Mouse (Mus musculus): ENCODE results near the gene Nr2c2. TPM values are rescaled to one million over a fixed set of nuclear protein-coding genes. Genes with fewer than 3 reads are reported as not detected.
A peak's percentile ranks its signal among the peaks of the same experiment; 100 is the strongest.
"Not testable (repeated sequence)": the region's sequence is repeated elsewhere in the genome, so short reads cannot be mapped to it uniquely, and the experiment has no call there.

The Nr2c2 gene
- polyA plus RNA-seq, 1 experiment from 2014 or later, result 25.8 TPM

GRCm38 (mm10) chr6:92071121-92071839, 19.9 kb upstream of the Nr2c2 start:
- no peak overlapping the region for H3K4me3 ChIP-seq (replicated peaks; ENCODE audit: low read length)
- WGBS, result 48% methylated on average over 15 of the region's 15 CpGs
- no peak for ATAC-seq
- no peaks in the 10 kb centered on the region for H3K36me3 ChIP-seq (ENCODE audit: control insufficient read depth, insufficient read depth)
- no peaks in the 10 kb centered on the region for H3K9me3 ChIP-seq (ENCODE audit: control insufficient read depth, low read length)
- no peak overlapping the region for H3K4me2 ChIP-seq (ENCODE audit: low read length)
- H3K27ac ChIP-seq (ENCODE audit: low read length), result no peak overlapping the region
- no peak overlapping the region for H3K9ac ChIP-seq (replicated peaks; ENCODE audit: low read depth, low read length)
- H3K27me3 ChIP-seq (replicated peaks; ENCODE audit: control insufficient read depth, insufficient read depth, low read length), result no peaks in the 10 kb centered on the region
- no peaks in the 10 kb centered on the region; the same call in 1 of the 2 replicates for H3K4me1 ChIP-seq (replicated peaks; ENCODE audit: control insufficient read depth, insufficient read depth, low read length)

- H3K4me1 ChIP-seq (replicated peaks; ENCODE audit: control insufficient read depth, insufficient read depth, low read length), result no peaks in the 10 kb centered on the region
- 81% methylated on average over 2 of the region's 2 CpGs for WGBS
- no peaks in the 10 kb centered on the region for H3K36me3 ChIP-seq (ENCODE audit: control insufficient read depth, insufficient read depth)
- no peak overlapping the region for H3K9ac ChIP-seq (replicated peaks; ENCODE audit: low read depth, low read length)
- H3K4me3 ChIP-seq (replicated peaks; ENCODE audit: low read length), result no peak overlapping the region
- H3K4me2 ChIP-seq (ENCODE audit: low read length), result no peak overlapping the region
- H3K27me3 ChIP-seq (replicated peaks; ENCODE audit: control insufficient read depth, insufficient read depth, low read length), result no peaks in the 10 kb centered on the region
- H3K9me3 ChIP-seq (ENCODE audit: control insufficient read depth, low read length), result no peaks in the 10 kb centered on the region
- ATAC-seq, result no peak
- no peak overlapping the region for H3K27ac ChIP-seq (ENCODE audit: low read length)
Observed at GRCm38 (mm10) chr6:92080730-92081129, 10.5 kb upstream of the Nr2c2 start.

GRCm38 (mm10) chr6:92082756-92083155, 8.4 kb upstream of the Nr2c2 start:
- H3K9me3 ChIP-seq (ENCODE audit: control insufficient read depth, low read length), result no peaks in the 10 kb centered on the region
- no peaks in the 10 kb centered on the region for H3K27me3 ChIP-seq (replicated peaks; ENCODE audit: control insufficient read depth, insufficient read depth, low read length)
- 83% methylated on average over 4 of the region's 4 CpGs for WGBS
- no peaks in the 10 kb centered on the region for H3K4me1 ChIP-seq (replicated peaks; ENCODE audit: control insufficient read depth, insufficient read depth, low read length)
- H3K27ac ChIP-seq (ENCODE audit: low read length), result no peak overlapping the region
- H3K9ac ChIP-seq (replicated peaks; ENCODE audit: low read depth, low read length), result no peak overlapping the region
- ATAC-seq, result no peak
- H3K4me2 ChIP-seq (ENCODE audit: low read length), result no peak overlapping the region
- no peaks in the 10 kb centered on the region for H3K36me3 ChIP-seq (ENCODE audit: control insufficient read depth, insufficient read depth)
- no peak overlapping the region for H3K4me3 ChIP-seq (replicated peaks; ENCODE audit: low read length)

- ATAC-seq, result no peak
- Histone ChIP-seq H3K27ac (ENCODE audit: low read length) (no peak overlapping the region), H3K4me2 (ENCODE audit: low read length) (no peak overlapping the region), H3K4me3 (replicated peaks; ENCODE audit: low read length) (no peak overlapping the region), H3K27me3 (replicated peaks; ENCODE audit: control insufficient read depth, insufficient read depth, low read length) (no peaks in the 10 kb centered on the region), H3K36me3 (ENCODE audit: control insufficient read depth, insufficient read depth) (no peaks in the 10 kb centered on the region), H3K9ac (replicated peaks; ENCODE audit: low read depth, low read length) (no peak overlapping the region), H3K4me1 (replicated peaks; ENCODE audit: control insufficient read depth, insufficient read depth, low read length) (peaks cover under 1% of the 10 kb centered on the region; the same call in 1 of the 2 replicates), H3K9me3 (ENCODE audit: control insufficient read depth, low read length) (no peaks in the 10 kb centered on the region)
- 90% methylated on average over 3 of the region's 3 CpGs for WGBS
Observed at GRCm38 (mm10) chr6:92084932-92085331, 6.3 kb upstream of the Nr2c2 start.

- ATAC-seq; H3K36me3 ChIP-seq (ENCODE audit: control insufficient read depth, insufficient read depth): not testable (repeated sequence)
- 86% methylated on average over 7 of the region's 7 CpGs for WGBS
Observed at GRCm38 (mm10) chr6:92089141-92089540, 2.0 kb upstream of the Nr2c2 start.

GRCm38 (mm10) chr6:92089982-92090381, 1.2 kb upstream of the Nr2c2 start:
- Histone ChIP-seq H3K4me1 (replicated peaks; ENCODE audit: control insufficient read depth, insufficient read depth, low read length) (peaks cover 22% of the 10 kb centered on the region), H3K4me3 (replicated peaks; ENCODE audit: low read length) (no peak overlapping the region), H3K9ac (replicated peaks; ENCODE audit: low read depth, low read length) (no peak overlapping the region), H3K27ac (ENCODE audit: low read length) (no peak overlapping the region), H3K9me3 (ENCODE audit: control insufficient read depth, low read length) (no peaks in the 10 kb centered on the region), H3K27me3 (replicated peaks; ENCODE audit: control insufficient read depth, insufficient read depth, low read length) (no peaks in the 10 kb centered on the region), H3K36me3 (ENCODE audit: control insufficient read depth, insufficient read depth) (no peaks in the 10 kb centered on the region), H3K4me2 (ENCODE audit: low read length) (no peak overlapping the region)
- 90% methylated on average over 4 of the region's 4 CpGs for WGBS
- ATAC-seq, result no peak

More at GRCm38 (mm10) chr6:92089141-92089540, 2.0 kb upstream of the Nr2c2 start:
- not testable (repeated sequence) for H3K27ac ChIP-seq (ENCODE audit: low read length); H3K4me2 ChIP-seq (ENCODE audit: low read length); H3K27me3 ChIP-seq (replicated peaks; ENCODE audit: control insufficient read depth, insufficient read depth, low read length); H3K9me3 ChIP-seq (ENCODE audit: control insufficient read depth, low read length); H3K9ac ChIP-seq (replicated peaks; ENCODE audit: low read depth, low read length); H3K4me3 ChIP-seq (replicated peaks; ENCODE audit: low read length)
- H3K4me1 ChIP-seq (replicated peaks; ENCODE audit: control insufficient read depth, insufficient read depth, low read length), result peaks cover 20% of the 10 kb centered on the region

GRCm38 (mm10) chr6:92090497-92090896, 693 bp upstream of the Nr2c2 start:
- H3K27ac ChIP-seq (ENCODE audit: low read length), result peak overlapping the region; percentile 97
- H3K27me3 ChIP-seq (replicated peaks; ENCODE audit: control insufficient read depth, insufficient read depth, low read length), result no peaks in the 10 kb centered on the region
- H3K36me3 ChIP-seq (ENCODE audit: control insufficient read depth, insufficient read depth), result no peaks in the 10 kb centered on the region
- H3K9ac ChIP-seq (replicated peaks; ENCODE audit: low read depth, low read length), result peak overlapping the region; percentile 95
- peaks cover 25% of the 10 kb centered on the region for H3K4me1 ChIP-seq (replicated peaks; ENCODE audit: control insufficient read depth, insufficient read depth, low read length)
- H3K4me3 ChIP-seq (replicated peaks; ENCODE audit: low read length), result peak overlapping the region; percentile 90
- WGBS, result 0% methylated on average over 4 of the region's 4 CpGs
- ATAC-seq, result no peak; the same call in 1 of the 2 replicates
- peak overlapping the region; percentile 82 for H3K4me2 ChIP-seq (ENCODE audit: low read length)
- H3K9me3 ChIP-seq (ENCODE audit: control insufficient read depth, low read length), result no peaks in the 10 kb centered on the region

- 1% methylated on average over 59 of the region's 81 CpGs for WGBS
- Histone ChIP-seq H3K4me3 (replicated peaks; ENCODE audit: low read length) (peak overlapping the region; percentile 90), H3K9ac (replicated peaks; ENCODE audit: low read depth, low read length) (peak overlapping the region; percentile 95), H3K4me1 (replicated peaks; ENCODE audit: control insufficient read depth, insufficient read depth, low read length) (peaks cover 27% of the 10 kb centered on the region), H3K36me3 (ENCODE audit: control insufficient read depth, insufficient read depth) (no peaks in the 10 kb centered on the region), H3K27me3 (replicated peaks; ENCODE audit: control insufficient read depth, insufficient read depth, low read length) (no peaks in the 10 kb centered on the region), H3K9me3 (ENCODE audit: control insufficient read depth, low read length) (no peaks in the 10 kb centered on the region), H3K27ac (ENCODE audit: low read length) (peak overlapping the region; percentile 97), H3K4me2 (ENCODE audit: low read length) (peak overlapping the region; percentile 82)
- peak; percentile 98 for ATAC-seq
Observed at GRCm38 (mm10) chr6:92091767-92092489, 738 bp downstream of the Nr2c2 start.

- no peak for ATAC-seq
- Histone ChIP-seq H3K4me2 (ENCODE audit: low read length) (peak overlapping the region; percentile 82), H3K9ac (replicated peaks; ENCODE audit: low read depth, low read length) (peak overlapping the region; percentile 95), H3K36me3 (ENCODE audit: control insufficient read depth, insufficient read depth) (no peaks in the 10 kb centered on the region), H3K27ac (ENCODE audit: low read length) (peak overlapping the region; percentile 97), H3K9me3 (ENCODE audit: control insufficient read depth, low read length) (no peaks in the 10 kb centered on the region), H3K4me1 (replicated peaks; ENCODE audit: control insufficient read depth, insufficient read depth, low read length) (peaks cover 27% of the 10 kb centered on the region), H3K27me3 (replicated peaks; ENCODE audit: control insufficient read depth, insufficient read depth, low read length) (no peaks in the 10 kb centered on the region), H3K4me3 (replicated peaks; ENCODE audit: low read length) (peak overlapping the region; percentile 90)
- 5% methylated on average over 3 of the region's 3 CpGs for WGBS
Observed at GRCm38 (mm10) chr6:92092737-92093136, 1.5 kb downstream of the Nr2c2 start.

Measured in forebrain, embryonic 16.5 days (tissue).